Mouse (Mus musculus) limb, embryonic 11.5 days (tissue): ENCODE results near the gene Spata18. TPM values are rescaled to one million over a fixed set of nuclear protein-coding genes. Genes with fewer than 3 reads are reported as not detected.

ENCODE experiments used
- ATAC-seq: fragments of 200-750 bp; cut with Nextera tagmentation; 2 replicates; pipeline ENCODE4 v1.8.0; 2017; ENCODE audit warnings: low read depth; ENCODE audit not compliant: insufficient number of reproducible peaks, low FRiP score, low TSS enrichment
- DNase-seq: peaks from one replicate; pipeline ENCODE4 v3.0.0-alpha.2; 2015; ENCODE audit warnings: low spot score
- H3K27ac ChIP-seq: fragments of 300-500 bp; sonication (generic); replicated peaks from 2 replicates; pipeline ENCODE4 v1.5.1; 2014; ENCODE audit warnings: low read depth, mild to moderate bottlenecking, low read length
- H3K27me3 ChIP-seq: fragments of 300-500 bp; sonication (generic); 2 replicates; pipeline ENCODE4 v1.6.1; 2014; ENCODE audit warnings: mild to moderate bottlenecking, low read length, mixed read lengths; ENCODE audit not compliant: control insufficient read depth, insufficient read depth
- H3K36me3 ChIP-seq: fragments of 300-500 bp; sonication (generic); 2 replicates; pipeline ENCODE4 v1.6.1; 2014; ENCODE audit warnings: mild to moderate bottlenecking, low read length, moderate library complexity, mixed read lengths; ENCODE audit not compliant: control insufficient read depth, insufficient read depth
- H3K4me1 ChIP-seq: fragments of 300-500 bp; sonication (generic); 2 replicates; pipeline ENCODE4 v1.6.1; 2014; ENCODE audit warnings: low read length, mixed read lengths; ENCODE audit not compliant: control insufficient read depth, insufficient read depth
- H3K4me2 ChIP-seq: fragments of 300-500 bp; sonication (generic); 2 replicates; pipeline ENCODE4 v1.6.1; 2014; ENCODE audit warnings: low read depth, mild to moderate bottlenecking, moderate library complexity; ENCODE audit not compliant: severe bottlenecking
- H3K4me3 ChIP-seq: fragments of 300-500 bp; sonication (generic); 2 replicates; pipeline ENCODE4 v1.5.1; 2014; ENCODE audit warnings: low read depth, low read length
- H3K9ac ChIP-seq: fragments of 300-500 bp; sonication (generic); 2 replicates; pipeline ENCODE4 v1.6.1; 2014; ENCODE audit warnings: mild to moderate bottlenecking, low read length
- H3K9me3 ChIP-seq: fragments of 300-500 bp; sonication (generic); 2 replicates; pipeline ENCODE4 v1.6.1; 2016; ENCODE audit warnings: low read length; ENCODE audit not compliant: control insufficient read depth
- WGBS: fragments of 180-500 bp; shearing (Covaris S2); extraction: QIAGEN DNeasy Blood & Tissue Kit; methylation state at CpG from one replicate; pipeline ENCODE4 v1.1.7; 2014; 5-methylcytosine and 5-hydroxymethylcytosine counted together
- polyA plus RNA-seq: library from polyadenylated mRNA; unstranded; fragments of >200 nt; fragmentation: Nextera tagmentation; extraction: Ambion mirVana; gene quantifications from 2 replicates; pipeline ENCODE4 v1.2.1, GENCODE M21; 2014

Spata18 gene
- polyA plus RNA-seq, 1 experiment from 2014 or later, result 2.6 TPM

- no peak overlapping the region for H3K4me3 ChIP-seq
- H3K9me3 ChIP-seq, result no peaks in the 10 kb centered on the region
- ATAC-seq (no peak), DNase-seq (no peak)
- H3K27ac ChIP-seq, result no peak overlapping the region
- no peaks in the 10 kb centered on the region for H3K36me3 ChIP-seq
- WGBS, result 98% methylated on average over 3 of the region's 3 CpGs
- no peaks in the 10 kb centered on the region for H3K27me3 ChIP-seq
- no peak overlapping the region for H3K9ac ChIP-seq
- H3K4me1 ChIP-seq, result no peaks in the 10 kb centered on the region
- no peak overlapping the region for H3K4me2 ChIP-seq
These were observed 10.1 kb upstream of the Spata18 start for GRCm38 (mm10) chr5:73641058-73641457.

GRCm38 (mm10) chr5:73642091-73642490 lies 9.1 kb upstream of the Spata18 start:
- no peak overlapping the region for H3K9ac ChIP-seq
- ATAC-seq, result no peak
- no peaks in the 10 kb centered on the region for H3K27me3 ChIP-seq
- no peaks in the 10 kb centered on the region for H3K36me3 ChIP-seq
- no peaks in the 10 kb centered on the region; the same call in 1 of the 2 replicates for H3K4me1 ChIP-seq
- H3K4me2 ChIP-seq, result no peak overlapping the region
- no peak overlapping the region for H3K27ac ChIP-seq
- H3K9me3 ChIP-seq, result no peaks in the 10 kb centered on the region
- no peak overlapping the region for H3K4me3 ChIP-seq
- peak; percentile 61 for DNase-seq
- 81% methylated on average over 4 of the region's 4 CpGs for WGBS

GRCm38 (mm10) chr5:73647261-73647900 lies 3.8 kb upstream of the Spata18 start, which contains the start of gene Sgcb:
Gene Sgcb (minus strand): TSS chr5:73647790.
- Histone ChIP-seq H3K9ac (peak within 1 kb of the TSS; percentile 72), H3K27ac (no peak within 1 kb of the TSS), H3K9me3 (no peaks in the 10 kb centered on the region), H3K27me3 (peaks cover 29% of the 10 kb centered on the region), H3K4me2 (peak within 1 kb of the TSS; percentile 85), H3K36me3 (no peaks in the 10 kb centered on the region), H3K4me1 (peaks cover 4% of the 10 kb centered on the region; the same call in 1 of the 2 replicates), H3K4me3 (peak within 1 kb of the TSS; percentile 82)
- under 1% methylated on average over 60 of the region's 62 CpGs for WGBS
- DNase-seq (peak; percentile 90), ATAC-seq (peak; percentile 74)

GRCm38 (mm10) chr5:73650365-73650964 lies 714 bp upstream of the Spata18 start:
- ATAC-seq, result no peak
- Histone ChIP-seq H3K27ac (no peak overlapping the region), H3K9me3 (no peaks in the 10 kb centered on the region), H3K4me1 (peaks cover 4% of the 10 kb centered on the region; the same call in 1 of the 2 replicates), H3K9ac (peak overlapping the region; percentile 54; the same call in 1 of the 2 replicates), H3K36me3 (no peaks in the 10 kb centered on the region), H3K27me3 (peaks cover 29% of the 10 kb centered on the region), H3K4me3 (peak overlapping the region; percentile 36), H3K4me2 (peak overlapping the region; percentile 90)
- DNase-seq, result peak; percentile 49
- WGBS, result 2% methylated on average over 15 of the region's 15 CpGs

GRCm38 (mm10) chr5:73651855-73652201 lies 649 bp downstream of the Spata18 start:
- no peak overlapping the region for H3K27ac ChIP-seq
- 0% methylated on average over 4 of the region's 4 CpGs for WGBS
- H3K4me3 ChIP-seq, result peak overlapping the region; percentile 36
- no peak overlapping the region; the same call in 1 of the 2 replicates for H3K9ac ChIP-seq
- ATAC-seq, result no peak
- peaks cover 4% of the 10 kb centered on the region; the same call in 1 of the 2 replicates for H3K4me1 ChIP-seq
- no peaks in the 10 kb centered on the region for H3K36me3 ChIP-seq
- H3K4me2 ChIP-seq, result peak overlapping the region; percentile 90
- H3K9me3 ChIP-seq, result no peaks in the 10 kb centered on the region
- peak; percentile 61 for DNase-seq
- peaks cover 29% of the 10 kb centered on the region for H3K27me3 ChIP-seq

- Histone ChIP-seq H3K27ac (no peak overlapping the region), H3K4me2 (no peak overlapping the region), H3K4me1 (no peaks in the 10 kb centered on the region), H3K9ac (no peak overlapping the region), H3K36me3 (no peaks in the 10 kb centered on the region), H3K9me3 (no peaks in the 10 kb centered on the region), H3K27me3 (no peaks in the 10 kb centered on the region), H3K4me3 (no peak overlapping the region)
- DNase-seq, result no peak
- WGBS, result 91% methylated on average over 2 of the region's 2 CpGs
- no peak for ATAC-seq
These were observed 15.5 kb downstream of the Spata18 start for GRCm38 (mm10) chr5:73666695-73667094.

- Histone ChIP-seq H3K36me3 (no peaks in the 10 kb centered on the region), H3K9me3 (no peaks in the 10 kb centered on the region), H3K27me3 (no peaks in the 10 kb centered on the region), H3K9ac (no peak overlapping the region), H3K4me2 (no peak overlapping the region), H3K27ac (no peak overlapping the region), H3K4me1 (no peaks in the 10 kb centered on the region), H3K4me3 (no peak overlapping the region)
- no peak for ATAC-seq
- DNase-seq, result no peak
- WGBS, result 82% methylated on average over 2 of the region's 2 CpGs
These were observed 16.7 kb downstream of the Spata18 start for GRCm38 (mm10) chr5:73667877-73668276.

- Histone ChIP-seq H3K9ac (no peak overlapping the region), H3K4me2 (no peak overlapping the region; the same call in 1 of the 2 replicates), H3K4me3 (no peak overlapping the region), H3K9me3 (no peaks in the 10 kb centered on the region), H3K36me3 (no peaks in the 10 kb centered on the region), H3K27ac (no peak overlapping the region), H3K4me1 (no peaks in the 10 kb centered on the region), H3K27me3 (no peaks in the 10 kb centered on the region)
- ATAC-seq, result no peak
- DNase-seq, result no peak
- WGBS, result 53% methylated on average over 26 of the region's 26 CpGs
These were observed 18.2 kb downstream of the Spata18 start for GRCm38 (mm10) chr5:73669386-73669785.
